Mouse (Mus musculus): ENCODE measurements at regions not wholly inside any gene's neighbourhood (a gene's known extent, or its start where the extent isn't known, plus 50 kb on each side); places are given as distances from the start of the nearest gene placed in this dataset.

GRCm38 (mm10) chr12:62768930-62769329, 1246.0 kb downstream of the Lrfn5 start:
- Histone ChIP-seq H3K4me1 (ENCODE audit: insufficient read depth) (no peaks in the 10 kb centered on the region), H3K27me3 (ENCODE audit: insufficient read depth, low read length) (no peaks in the 10 kb centered on the region), H3K9ac (no peak overlapping the region), H3K27ac (ENCODE audit: low read depth, low read length) (no peak overlapping the region), H3K4me2 (ENCODE audit: low read depth) (no peak overlapping the region), H3K36me3 (ENCODE audit: insufficient read depth) (no peaks in the 10 kb centered on the region), H3K4me3 (ENCODE audit: low read depth, low read length) (no peak overlapping the region), H3K9me3 (ENCODE audit: low read length) (no peaks in the 10 kb centered on the region)
- WGBS: 55% methylated on average over 2 of the region's 2 CpGs
- DNase-seq (peak; percentile 85), ATAC-seq (peak; percentile 91)
- peak; percentile 49 for TF ChIP-seq CTCF (IDR thresholded peaks at IDR 0.05; ENCODE audit: low read depth)

DNA sequence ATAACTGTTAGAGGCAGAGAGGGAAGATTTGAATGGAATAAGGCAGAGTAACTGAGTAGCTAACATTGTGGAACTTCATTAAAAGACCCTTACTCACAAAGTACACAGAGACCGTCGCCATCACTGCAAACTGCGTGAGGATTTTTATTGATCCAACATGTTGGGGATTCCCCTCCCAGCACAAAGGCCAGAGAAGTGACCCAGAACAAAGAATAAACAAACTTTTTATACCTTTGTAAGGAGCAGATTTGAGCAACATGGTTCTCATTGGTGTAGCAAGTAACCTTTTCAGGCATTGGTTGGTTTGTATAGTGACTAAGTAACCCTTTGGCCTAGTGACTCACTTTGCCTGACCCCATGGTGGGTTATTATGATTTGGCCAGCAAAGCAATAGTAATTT, 1246.9 kb downstream of the Lrfn5 start:
- Histone ChIP-seq H3K4me3 (ENCODE audit: low read depth, low read length) (no peak overlapping the region), H3K4me1 (ENCODE audit: insufficient read depth) (no peaks in the 10 kb centered on the region), H3K9ac (no peak overlapping the region), H3K4me2 (ENCODE audit: low read depth) (no peak overlapping the region), H3K27me3 (ENCODE audit: insufficient read depth, low read length) (no peaks in the 10 kb centered on the region), H3K9me3 (ENCODE audit: low read length) (no peaks in the 10 kb centered on the region), H3K27ac (ENCODE audit: low read depth, low read length) (no peak overlapping the region), H3K36me3 (ENCODE audit: insufficient read depth) (no peaks in the 10 kb centered on the region)
- ATAC-seq (no peak), DNase-seq (no peak)
- no peak for TF ChIP-seq CTCF (IDR thresholded peaks at IDR 0.05; ENCODE audit: low read depth)
- WGBS: 86% methylated on average over 3 of the region's 3 CpGs

DNA sequence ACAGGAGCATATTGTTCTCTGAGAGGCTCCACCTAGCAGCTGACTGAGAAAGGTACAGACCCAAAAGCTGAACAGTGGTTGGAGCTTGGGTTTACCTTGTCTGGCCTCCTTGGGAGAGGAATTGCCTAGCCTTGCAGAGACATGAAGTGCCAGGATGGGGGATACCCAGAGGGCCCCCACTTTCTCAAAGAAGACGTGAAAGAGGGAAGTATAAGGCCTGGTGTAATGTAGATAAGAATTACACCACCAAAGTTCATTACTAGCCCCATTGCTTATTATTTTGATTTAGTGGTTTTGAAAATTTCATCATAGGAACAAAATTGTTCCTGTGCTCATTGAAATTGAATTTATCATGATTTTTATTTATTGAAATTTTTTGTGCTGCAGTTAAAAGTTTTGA, 1253.0 kb downstream of the Lrfn5 start:
- 68% methylated on average over 1 of the region's 1 CpGs for WGBS

DNA sequence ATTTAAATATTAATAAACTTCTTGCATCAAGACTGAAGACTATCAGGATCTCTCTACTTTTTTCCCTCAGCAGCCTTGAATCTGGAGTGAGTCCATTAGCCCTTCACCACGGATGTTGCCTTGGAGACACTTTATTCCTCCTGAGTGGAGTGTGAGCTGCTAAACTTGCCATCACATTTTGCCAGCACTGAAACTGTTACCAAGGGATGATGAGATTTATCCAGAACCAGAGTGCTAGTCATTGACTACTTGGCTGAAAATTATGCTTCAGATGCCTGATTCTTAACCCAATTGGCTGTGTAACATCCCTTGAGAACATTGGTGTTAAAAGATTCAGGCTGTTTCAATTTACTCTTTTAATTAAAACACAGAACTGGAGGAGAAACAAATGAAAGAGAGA, 1289.8 kb downstream of the Lrfn5 start:
- Histone ChIP-seq H3K9ac (no peak overlapping the region), H3K9me3 (ENCODE audit: low read length) (no peaks in the 10 kb centered on the region), H3K36me3 (ENCODE audit: insufficient read depth) (no peaks in the 10 kb centered on the region), H3K4me1 (ENCODE audit: insufficient read depth) (no peaks in the 10 kb centered on the region), H3K27me3 (ENCODE audit: insufficient read depth, low read length) (no peaks in the 10 kb centered on the region), H3K4me2 (ENCODE audit: low read depth) (no peak overlapping the region), H3K27ac (ENCODE audit: low read depth, low read length) (no peak overlapping the region), H3K4me3 (ENCODE audit: low read depth, low read length) (no peak overlapping the region)
- peak; percentile 57 for DNase-seq
- no peak for TF ChIP-seq CTCF (IDR thresholded peaks at IDR 0.05; ENCODE audit: low read depth)
- peak; percentile 70 for ATAC-seq
- 54% methylated on average over 1 of the region's 1 CpGs for WGBS

More for the DNA sequence above, 1253.0 kb downstream of the Lrfn5 start:
- no peak for TF ChIP-seq CTCF (IDR thresholded peaks at IDR 0.05; ENCODE audit: low read depth)
- Histone ChIP-seq H3K9ac (no peak overlapping the region), H3K9me3 (ENCODE audit: low read length) (no peaks in the 10 kb centered on the region), H3K4me1 (ENCODE audit: insufficient read depth) (no peaks in the 10 kb centered on the region), H3K4me3 (ENCODE audit: low read depth, low read length) (no peak overlapping the region), H3K27me3 (ENCODE audit: insufficient read depth, low read length) (no peaks in the 10 kb centered on the region), H3K4me2 (ENCODE audit: low read depth) (no peak overlapping the region), H3K27ac (ENCODE audit: low read depth, low read length) (no peak overlapping the region), H3K36me3 (ENCODE audit: insufficient read depth) (no peaks in the 10 kb centered on the region)
- ATAC-seq (no peak), DNase-seq (no peak)
